Mouse (Mus musculus) stomach, embryonic 15.5 days (tissue): Measurements from ENCODE around the gene Traf3. TPM values are rescaled to one million over a fixed set of nuclear protein-coding genes. Genes with fewer than 3 reads are reported as not detected.

ENCODE experiments used
- ATAC-seq: fragments of 200-750 bp; cut with Nextera tagmentation; 2 replicates; pipeline ENCODE4 v1.8.0; 2017; ENCODE audit warnings: low read depth, moderate number of reproducible peaks, moderate TSS enrichment; ENCODE audit not compliant: insufficient read depth, low FRiP score
- H3K27ac ChIP-seq: fragments of 300-500 bp; sonication (generic); 2 replicates; pipeline ENCODE4 v1.5.1; 2015; ENCODE audit warnings: mild to moderate bottlenecking, inconsistent platforms
- H3K27me3 ChIP-seq: fragments of 300-500 bp; sonication (generic); replicated peaks from 2 replicates; pipeline ENCODE4 v1.6.1; 2015; ENCODE audit warnings: inconsistent platforms
- H3K36me3 ChIP-seq: fragments of 300-500 bp; sonication (generic); 2 replicates; pipeline ENCODE4 v1.6.1; 2015; ENCODE audit warnings: inconsistent platforms
- H3K4me1 ChIP-seq: fragments of 300-500 bp; sonication (generic); 2 replicates; pipeline ENCODE4 v1.6.1; 2015; ENCODE audit warnings: inconsistent platforms
- H3K4me2 ChIP-seq: fragments of 300-500 bp; sonication (generic); 2 replicates; pipeline ENCODE4 v1.6.1; 2015; ENCODE audit warnings: mild to moderate bottlenecking, inconsistent platforms
- H3K4me3 ChIP-seq: fragments of 300-500 bp; sonication (generic); replicated peaks from 2 replicates; pipeline ENCODE4 v1.5.1; 2015; ENCODE audit warnings: inconsistent platforms
- H3K9ac ChIP-seq: fragments of 300-500 bp; sonication (generic); 2 replicates; pipeline ENCODE4 v1.6.1; 2015; ENCODE audit warnings: inconsistent platforms
- H3K9me3 ChIP-seq: fragments of 300-500 bp; sonication (generic); 2 replicates; pipeline ENCODE4 v1.6.1; 2016; ENCODE audit warnings: inconsistent platforms
- WGBS: fragments of 180-500 bp; shearing (Covaris S2); methylation state at CpG from one replicate; pipeline ENCODE4 v1.1.7; 2015; 5-methylcytosine and 5-hydroxymethylcytosine counted together
- polyA plus RNA-seq: library from polyadenylated mRNA; unstranded; fragments of >200 nt; fragmentation: Nextera tagmentation; extraction: Ambion mirVana; gene quantifications from 2 replicates; pipeline ENCODE4 v1.2.1, GENCODE M21; 2015

The Traf3 gene
- polyA plus RNA-seq, 1 experiment from 2014 or later = 8.4 TPM

DNA sequence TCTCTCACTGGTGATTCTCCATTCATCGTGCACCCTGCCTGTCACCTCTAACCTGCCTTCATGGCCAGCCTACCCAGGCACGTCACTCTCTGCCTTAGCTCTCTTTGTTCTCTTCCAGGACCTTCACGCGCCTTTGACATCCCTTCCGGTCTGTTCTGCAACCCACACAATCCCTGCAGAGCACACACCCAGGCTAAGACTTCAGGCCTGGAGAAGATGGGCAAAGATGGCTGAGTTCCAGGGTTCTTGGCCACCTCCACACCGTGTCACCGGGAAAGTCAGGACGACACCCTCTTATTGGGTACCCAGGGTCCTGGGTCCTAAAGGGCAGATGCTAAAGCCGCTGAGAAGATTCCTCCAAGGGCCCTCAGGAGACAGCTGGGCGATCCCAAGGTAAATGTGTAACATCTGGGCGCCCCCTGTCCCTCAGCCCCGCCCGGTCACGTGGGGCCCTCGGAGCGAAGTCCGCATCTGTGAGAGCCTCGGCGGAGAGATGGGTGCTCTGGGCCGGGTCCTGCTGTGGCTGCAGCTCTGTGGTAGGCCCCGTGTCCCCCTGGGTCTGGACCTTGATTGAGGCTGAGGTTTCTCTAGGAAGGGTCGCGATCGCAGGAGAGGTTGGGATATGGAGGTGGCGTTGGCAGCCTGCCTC lies 104.6 kb downstream of the Traf3 start, which contains the start of gene Amn:
TSS of gene Amn (plus strand) at position 467 of the 649 bp plus-strand sequence.
- Histone ChIP-seq H3K36me3 (no peaks in the 10 kb centered on the region), H3K4me3 (peak within 1 kb of the TSS; percentile 17), H3K27me3 (peaks cover 66% of the 10 kb centered on the region), H3K9ac (no peak within 1 kb of the TSS), H3K4me2 (peak within 1 kb of the TSS; percentile 38), H3K4me1 (peaks cover 36% of the 10 kb centered on the region), H3K27ac (no peak within 1 kb of the TSS), H3K9me3 (no peaks in the 10 kb centered on the region)
- 29% methylated on average over 25 of the region's 25 CpGs for WGBS
- 0 out of 2 replicates have a peak, but pooled peaks have one; percentile 9 for ATAC-seq

DNA sequence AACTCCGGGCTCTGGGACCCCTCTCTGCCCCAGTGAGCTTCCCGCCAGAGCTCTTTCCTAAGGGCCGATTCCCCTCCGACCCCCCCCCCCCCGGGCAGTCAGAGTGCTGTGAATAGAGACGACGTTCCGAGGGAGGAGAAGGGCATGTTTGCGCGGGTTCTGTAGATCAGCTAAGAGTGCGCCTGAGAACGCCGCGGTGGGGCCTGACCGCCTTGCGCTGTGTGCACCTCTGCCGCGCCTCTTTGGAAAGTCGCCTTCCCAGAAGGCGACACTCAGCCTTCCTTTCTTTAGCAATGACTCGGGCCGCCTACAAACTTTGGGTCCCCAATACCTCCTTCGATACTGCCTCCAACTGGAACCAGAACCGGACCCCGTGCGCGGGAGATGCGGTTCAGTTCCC lies 105.2 kb downstream of the Traf3 start:
- Histone ChIP-seq H3K4me1 (peaks cover 36% of the 10 kb centered on the region), H3K4me3 (peak overlapping the region; percentile 17), H3K9me3 (no peaks in the 10 kb centered on the region), H3K4me2 (peak overlapping the region; percentile 38), H3K9ac (no peak overlapping the region), H3K36me3 (no peaks in the 10 kb centered on the region), H3K27me3 (peaks cover 73% of the 10 kb centered on the region), H3K27ac (no peak overlapping the region)
- 7% methylated on average over 28 of the region's 28 CpGs for WGBS
- ATAC-seq = no peak

DNA sequence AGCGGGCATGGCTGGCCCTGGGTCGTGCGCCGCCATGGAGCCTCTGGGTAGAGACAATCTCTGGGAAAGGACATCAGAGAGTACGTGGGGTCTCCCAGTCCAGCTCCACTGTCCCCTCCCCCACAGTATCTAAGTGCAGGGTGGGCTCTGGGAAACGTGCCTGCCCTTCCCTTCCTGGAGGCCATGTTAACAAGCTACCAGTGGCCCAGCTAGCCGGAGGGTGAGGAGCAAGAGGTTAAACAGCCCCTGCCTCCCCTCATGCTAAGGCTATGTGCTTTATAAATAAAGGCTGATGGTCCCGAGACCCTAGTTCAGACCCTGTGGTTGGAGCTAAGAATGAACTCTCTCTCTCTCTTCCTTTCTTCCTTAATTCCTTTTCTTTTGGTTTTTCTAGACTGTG lies 105.8 kb downstream of the Traf3 start:
- peak overlapping the region; percentile 38 for H3K4me2 ChIP-seq
- no peaks in the 10 kb centered on the region for H3K9me3 ChIP-seq
- ATAC-seq = no peak
- H3K9ac ChIP-seq = no peak overlapping the region
- H3K4me3 ChIP-seq = peak overlapping the region; percentile 17; the same call in 1 of the 2 replicates
- peaks cover 36% of the 10 kb centered on the region for H3K4me1 ChIP-seq
- 17% methylated on average over 8 of the region's 8 CpGs for WGBS
- H3K27ac ChIP-seq = no peak overlapping the region
- no peaks in the 10 kb centered on the region for H3K36me3 ChIP-seq
- peaks cover 78% of the 10 kb centered on the region for H3K27me3 ChIP-seq

DNA sequence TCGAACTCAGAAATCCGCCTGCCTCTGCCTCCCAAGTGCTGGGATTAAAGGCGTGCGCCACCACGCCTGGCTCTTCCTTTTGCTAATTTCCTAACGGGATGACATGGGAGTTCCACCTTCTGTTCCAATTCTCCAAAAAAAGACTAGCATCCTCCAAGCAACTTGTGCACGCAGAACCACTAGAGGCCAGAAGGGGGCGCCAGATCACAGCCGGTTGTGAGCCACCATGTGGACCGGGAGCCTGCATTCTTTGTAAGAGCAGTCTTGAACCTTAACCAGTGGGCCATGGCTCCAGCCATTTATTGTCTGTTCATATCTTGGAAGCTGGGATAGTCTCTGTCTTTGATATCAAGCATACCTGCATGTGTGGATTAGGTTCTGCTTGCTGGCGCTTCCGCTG lies 106.2 kb downstream of the Traf3 start:
- H3K27me3 ChIP-seq = peaks cover 81% of the 10 kb centered on the region
- H3K9me3 ChIP-seq = no peaks in the 10 kb centered on the region
- no peak overlapping the region; the same call in 1 of the 2 replicates for H3K4me3 ChIP-seq
- no peak overlapping the region for H3K9ac ChIP-seq
- H3K27ac ChIP-seq = no peak overlapping the region
- peaks cover 36% of the 10 kb centered on the region for H3K4me1 ChIP-seq
- no peaks in the 10 kb centered on the region for H3K36me3 ChIP-seq
- 21% methylated on average over 12 of the region's 12 CpGs for WGBS
- no peak for ATAC-seq
- no peak overlapping the region for H3K4me2 ChIP-seq

DNA sequence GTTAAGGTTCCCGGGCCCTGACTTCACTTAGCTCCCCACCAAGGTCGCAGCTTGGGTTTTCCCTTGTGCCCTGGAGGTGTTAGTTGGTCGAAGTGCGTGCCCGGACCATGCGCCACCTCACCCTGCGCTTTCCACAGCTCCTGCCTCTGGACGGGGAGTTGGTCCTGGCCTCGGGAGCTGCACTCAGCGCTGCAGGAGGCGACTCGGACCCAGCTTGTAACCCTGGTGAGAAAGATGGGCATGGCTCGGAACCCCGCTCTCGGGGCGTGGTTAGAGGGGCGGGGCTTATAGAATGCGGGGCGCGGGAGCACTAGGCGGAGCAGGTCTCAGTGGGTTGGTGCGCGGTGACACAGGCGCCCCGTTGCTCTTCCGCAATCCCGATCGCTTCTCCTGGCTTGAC lies 107.8 kb downstream of the Traf3 start:
- no peaks in the 10 kb centered on the region for H3K36me3 ChIP-seq
- H3K9ac ChIP-seq = no peak overlapping the region
- peak overlapping the region; percentile 85 for H3K4me2 ChIP-seq
- ATAC-seq = no peak
- H3K27ac ChIP-seq = no peak overlapping the region
- 4% methylated on average over 28 of the region's 28 CpGs for WGBS
- peaks cover 36% of the 10 kb centered on the region for H3K4me1 ChIP-seq
- H3K4me3 ChIP-seq = peak overlapping the region; percentile 42
- H3K9me3 ChIP-seq = no peaks in the 10 kb centered on the region
- peaks cover 81% of the 10 kb centered on the region for H3K27me3 ChIP-seq

DNA sequence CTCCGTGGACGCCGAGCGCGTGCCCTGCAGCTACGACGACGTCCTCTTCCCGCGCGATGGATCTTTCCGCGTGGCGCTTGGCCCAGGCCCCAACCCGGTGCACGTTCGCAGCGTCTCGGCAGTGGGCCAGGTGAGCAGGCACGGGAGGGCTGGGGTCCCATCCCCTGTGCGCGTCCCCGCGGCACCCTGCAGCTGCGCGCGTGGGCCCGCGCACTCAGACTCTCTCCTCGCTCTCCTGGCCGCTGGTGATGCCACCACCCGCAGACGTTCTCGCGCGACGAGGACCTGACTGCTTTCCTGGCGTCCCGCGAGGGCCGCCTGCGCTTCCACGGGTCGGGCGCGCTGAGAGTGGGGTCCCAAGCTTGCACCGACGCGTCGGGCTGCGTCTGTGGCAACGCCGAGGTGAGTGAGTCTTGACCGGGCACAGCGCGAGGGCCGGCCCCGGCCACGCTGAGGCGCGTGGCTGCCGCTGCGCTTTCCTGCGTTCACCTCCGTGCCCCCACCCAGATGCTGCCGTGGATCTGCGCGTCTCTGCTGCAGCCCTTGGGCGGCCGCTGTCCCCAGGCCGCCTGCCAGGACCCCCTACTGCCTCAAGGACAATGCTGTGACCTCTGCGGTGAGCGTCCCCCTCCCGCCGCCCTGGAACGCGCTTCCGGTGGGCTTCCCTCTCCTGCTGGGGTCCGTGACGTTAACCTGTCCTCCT lies 108.4 kb downstream of the Traf3 start:
- Histone ChIP-seq H3K4me3 (peak overlapping the region; percentile 42), H3K9ac (no peak overlapping the region), H3K4me2 (peak overlapping the region; percentile 85), H3K9me3 (no peaks in the 10 kb centered on the region), H3K27me3 (peaks cover 75% of the 10 kb centered on the region), H3K36me3 (no peaks in the 10 kb centered on the region), H3K27ac (no peak overlapping the region), H3K4me1 (peaks cover 36% of the 10 kb centered on the region)
- 2% methylated on average over 80 of the region's 80 CpGs for WGBS
- no peak for ATAC-seq

DNA sequence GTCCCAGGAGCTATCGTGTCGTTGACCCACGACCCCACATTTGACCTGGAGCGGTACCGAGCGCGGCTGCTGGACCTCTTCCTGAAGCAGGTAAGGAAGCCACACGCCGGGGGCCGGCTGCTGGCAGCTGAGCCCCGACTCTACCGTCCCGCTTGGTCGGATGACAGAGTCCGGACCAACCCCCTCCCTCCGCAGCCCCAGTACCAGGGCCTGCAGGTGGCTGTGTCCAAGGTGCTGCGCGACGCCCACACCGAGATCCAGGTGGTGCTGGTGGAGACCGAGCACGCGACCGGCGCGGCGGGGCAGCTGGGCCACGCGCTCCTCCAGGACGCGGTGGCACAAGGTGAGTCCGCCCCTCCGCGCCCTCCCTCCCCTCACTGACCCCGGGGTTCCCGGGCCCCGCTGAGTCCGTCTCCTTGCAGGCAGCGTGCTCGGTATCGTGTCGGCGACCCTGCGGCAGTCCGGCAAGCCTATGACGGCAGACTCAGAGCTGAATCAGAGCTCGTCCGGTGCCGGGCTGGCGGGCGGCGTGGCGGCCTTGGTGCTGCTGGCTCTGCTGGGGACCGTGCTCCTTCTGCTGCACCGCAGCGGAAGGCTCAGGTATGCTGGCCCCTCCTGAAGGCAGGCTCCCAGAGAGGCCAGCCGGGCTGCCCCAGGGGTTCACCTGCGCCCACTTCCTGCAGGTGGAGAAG lies 109.1 kb downstream of the Traf3 start:
- H3K9ac ChIP-seq = no peak overlapping the region
- WGBS = under 1% methylated on average over 57 of the region's 58 CpGs
- ATAC-seq = 0 out of 2 replicates have a peak, but pooled peaks have one; percentile 25

DNA sequence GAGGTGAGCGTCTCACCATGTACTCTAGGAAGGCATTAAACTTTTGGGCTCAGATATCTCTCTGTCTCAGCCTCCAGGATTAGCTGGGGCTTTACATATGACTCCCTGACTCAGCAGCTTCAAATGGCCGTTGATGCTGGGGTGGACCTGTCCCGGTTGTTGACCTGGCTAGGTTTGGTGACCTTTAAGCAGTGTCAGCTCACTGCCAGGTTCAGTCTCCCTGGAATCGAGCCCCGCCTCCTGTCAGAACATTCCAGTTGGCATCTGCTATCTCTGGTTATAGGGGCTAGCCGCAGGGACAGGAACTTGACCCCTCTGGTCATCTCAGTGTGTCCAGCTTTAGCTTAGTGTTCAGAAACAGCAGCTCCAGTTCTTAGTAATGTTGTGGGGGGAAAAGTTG lies 110.2 kb downstream of the Traf3 start:
- Histone ChIP-seq H3K4me2 (no peak overlapping the region), H3K27me3 (peaks cover 58% of the 10 kb centered on the region), H3K4me1 (peaks cover 29% of the 10 kb centered on the region), H3K9me3 (no peaks in the 10 kb centered on the region), H3K27ac (no peak overlapping the region), H3K36me3 (no peaks in the 10 kb centered on the region), H3K4me3 (no peak overlapping the region), H3K9ac (no peak overlapping the region)
- 47% methylated on average over 6 of the region's 6 CpGs for WGBS
- ATAC-seq = no peak

More for the DNA sequence above, 109.1 kb downstream of the Traf3 start:
- Histone ChIP-seq H3K4me2 (peak overlapping the region; percentile 85), H3K4me1 (peaks cover 36% of the 10 kb centered on the region), H3K4me3 (peak overlapping the region; percentile 42), H3K36me3 (no peaks in the 10 kb centered on the region), H3K9me3 (no peaks in the 10 kb centered on the region), H3K27ac (no peak overlapping the region), H3K27me3 (peaks cover 68% of the 10 kb centered on the region)

DNA sequence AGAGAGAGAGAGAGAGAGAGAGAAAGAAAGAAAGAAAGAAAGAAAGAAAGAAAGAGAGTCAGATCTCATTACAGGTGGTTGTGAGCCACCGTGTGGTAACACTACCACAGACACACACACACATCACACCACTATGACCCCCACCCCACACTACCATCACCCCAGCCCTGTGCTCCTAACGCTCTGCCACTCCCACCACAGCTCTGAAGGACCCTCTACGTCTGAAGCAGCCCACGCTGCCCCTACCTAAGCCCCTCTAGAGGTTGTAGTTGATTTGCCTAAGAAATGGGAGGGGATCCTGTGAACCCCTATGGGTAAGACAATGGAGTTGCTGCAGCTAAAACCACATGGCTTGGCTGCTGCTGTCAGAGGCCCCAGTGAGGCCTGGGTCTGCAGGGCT lies 117.4 kb downstream of the Traf3 start:
- H3K36me3 ChIP-seq = no peaks in the 10 kb centered on the region
- no peak overlapping the region for H3K9ac ChIP-seq
- 70% methylated on average over 4 of the region's 4 CpGs for WGBS

DNA sequence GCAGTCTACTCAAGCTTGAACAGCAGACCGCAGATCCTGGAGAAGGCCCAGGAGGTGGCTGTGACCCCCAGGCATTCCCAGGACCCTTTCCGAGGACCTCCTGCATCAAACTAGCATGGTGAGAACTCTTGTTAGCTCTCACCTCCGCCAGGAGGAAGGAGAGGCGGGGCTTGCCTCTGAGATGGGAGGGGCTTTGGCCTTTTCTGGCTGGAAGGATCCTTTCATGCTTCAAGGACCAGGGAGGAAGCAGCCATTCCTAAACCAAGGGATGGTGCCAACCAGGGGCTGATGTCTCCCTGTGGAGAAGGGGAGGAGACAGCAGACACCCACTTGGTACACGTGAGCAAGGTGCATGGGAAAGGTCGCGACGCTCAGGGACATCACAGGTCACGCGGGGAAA lies 118.4 kb downstream of the Traf3 start:
- peak overlapping the region; percentile 27; the same call in 1 of the 2 replicates for H3K4me2 ChIP-seq
- 0 out of 2 replicates have a peak overlapping the region, but pooled peaks have one; percentile 5 for H3K4me3 ChIP-seq
- peaks cover 10% of the 10 kb centered on the region for H3K4me1 ChIP-seq
- H3K9ac ChIP-seq = no peak overlapping the region
- no peak overlapping the region for H3K27ac ChIP-seq
- peak; percentile 39; the same call in 1 of the 2 replicates for ATAC-seq
- no peaks in the 10 kb centered on the region for H3K9me3 ChIP-seq
- WGBS = 37% methylated on average over 10 of the region's 10 CpGs
- no peaks in the 10 kb centered on the region for H3K36me3 ChIP-seq
- H3K27me3 ChIP-seq = no peaks in the 10 kb centered on the region

More for the DNA sequence above, 117.4 kb downstream of the Traf3 start:
- no peaks in the 10 kb centered on the region for H3K9me3 ChIP-seq
- H3K27me3 ChIP-seq = no peaks in the 10 kb centered on the region
- peaks cover 10% of the 10 kb centered on the region for H3K4me1 ChIP-seq
- no peak for ATAC-seq
- H3K27ac ChIP-seq = no peak overlapping the region
- no peak overlapping the region for H3K4me3 ChIP-seq
- no peak overlapping the region for H3K4me2 ChIP-seq

DNA sequence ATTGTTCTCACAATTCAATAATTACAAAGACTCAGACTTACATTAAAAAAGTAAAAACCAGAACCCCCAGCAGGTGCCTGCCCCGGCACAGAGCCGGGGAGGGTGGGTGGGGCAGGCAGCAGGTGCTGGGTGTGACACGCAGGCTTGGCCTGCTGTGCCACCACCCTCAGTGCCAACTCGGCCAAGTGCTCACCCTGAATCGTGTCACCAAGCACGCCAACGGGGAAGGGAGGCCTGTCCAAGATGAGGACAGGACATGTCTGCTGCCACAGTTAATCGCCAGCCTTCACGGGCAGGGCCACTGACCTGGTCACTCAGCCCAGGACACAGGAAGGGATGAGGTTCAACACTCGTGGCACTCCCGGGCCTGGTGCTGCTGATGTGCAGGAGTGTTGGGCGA lies 126.9 kb downstream of the Traf3 start:
- WGBS = 88% methylated on average over 12 of the region's 12 CpGs
- H3K4me1 ChIP-seq = no peaks in the 10 kb centered on the region
- H3K36me3 ChIP-seq = peaks cover 52% of the 10 kb centered on the region
- H3K4me2 ChIP-seq = no peak overlapping the region
- no peak overlapping the region for H3K9ac ChIP-seq
- H3K9me3 ChIP-seq = no peaks in the 10 kb centered on the region
- H3K27ac ChIP-seq = no peak overlapping the region
- no peak overlapping the region for H3K4me3 ChIP-seq
- no peak for ATAC-seq
- H3K27me3 ChIP-seq = no peaks in the 10 kb centered on the region
